Mouse (Mus musculus): ENCODE results near the gene Slc25a17.
A peak's percentile ranks its signal among the peaks of the same experiment; 100 is the strongest.

Slc25a17 gene

DNA sequence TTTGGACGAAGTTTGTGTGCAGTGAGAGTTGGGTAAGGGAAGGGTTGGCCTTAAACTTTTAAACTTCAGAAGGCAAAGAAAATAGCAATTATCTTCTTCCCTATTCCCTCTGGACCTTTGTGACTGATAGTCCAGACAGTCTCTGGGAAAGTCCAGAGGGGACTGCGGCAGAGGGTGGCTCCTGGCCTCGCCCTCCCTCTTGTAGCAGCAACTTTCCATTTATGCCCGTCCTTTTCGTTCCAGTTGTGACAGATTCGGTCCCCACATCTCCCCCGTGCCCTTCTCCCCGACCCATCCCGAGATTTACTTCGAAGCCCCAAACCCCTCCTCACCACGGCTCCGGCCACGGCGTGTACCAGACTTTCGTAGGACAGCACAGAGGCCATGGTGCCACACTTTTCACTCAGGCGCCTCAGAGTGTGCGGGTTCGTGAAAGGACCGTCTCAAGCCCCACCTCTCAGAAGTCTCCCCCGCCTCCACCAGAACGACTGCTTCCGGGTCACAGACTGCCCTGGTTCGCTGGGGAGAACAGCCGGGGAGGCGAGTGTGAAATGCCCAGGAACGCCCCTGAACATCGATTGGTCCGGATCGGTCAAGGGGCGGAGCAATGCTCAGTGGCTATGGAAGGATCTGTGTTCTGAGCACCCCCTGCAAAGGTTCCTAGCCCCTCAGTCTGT is at the start of gene Slc25a17:
Gene Slc25a17 (minus strand): TSS at position 468 of the 677 bp plus-strand sequence.
- peak; percentile 97 for DNase-seq

DNA sequence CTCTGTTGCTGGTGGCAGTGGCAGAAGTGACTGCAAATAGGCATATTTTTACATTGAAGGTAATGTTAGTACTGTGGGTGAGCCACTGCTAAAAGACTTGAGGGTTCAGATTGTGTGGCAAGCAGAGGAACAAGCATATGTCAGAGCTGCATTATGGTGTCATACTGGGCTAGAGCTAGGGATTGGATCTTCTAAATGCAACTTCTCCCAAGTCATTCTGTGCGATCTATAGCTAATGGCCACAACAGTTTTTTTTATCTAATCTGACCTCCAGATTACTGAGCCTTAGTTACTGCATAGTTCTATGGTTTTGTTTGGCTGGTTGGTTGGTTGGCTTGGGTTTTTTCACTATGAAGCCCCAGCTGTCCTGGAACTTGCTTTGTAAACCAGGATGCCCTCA is 47.6 kb upstream of the Slc25a17 start, which contains the start of gene Dnajb7:
Gene Dnajb7 (minus strand): TSS at position 101 of the 400 bp plus-strand sequence.
- no peak for DNase-seq

GRCm38 (mm10) chr15:81405008-81405407 is 44.4 kb upstream of the Slc25a17 start:
- no peak for DNase-seq

- DNase-seq = peak; percentile 98
Observed at GRCm38 (mm10) chr15:81399638-81400315, 39.2 kb upstream of the Slc25a17 start, which contains the start of the genes St13 and Xpnpep3. TSS of gene St13 (minus strand) at chr15:81400077. TSS of gene Xpnpep3 (plus strand) at chr15:81400138.

GRCm38 (mm10) chr15:81399297-81399637 is 38.7 kb upstream of the Slc25a17 start:
- no peak for DNase-seq

GRCm38 (mm10) chr15:81398189-81398588 is 37.6 kb upstream of the Slc25a17 start:
- DNase-seq = no peak

GRCm38 (mm10) chr15:81394211-81394915 is 33.8 kb upstream of the Slc25a17 start:
- no peak for DNase-seq

GRCm38 (mm10) chr15:81392997-81393396 is 32.4 kb upstream of the Slc25a17 start:
- peak; percentile 53 for DNase-seq

DNA sequence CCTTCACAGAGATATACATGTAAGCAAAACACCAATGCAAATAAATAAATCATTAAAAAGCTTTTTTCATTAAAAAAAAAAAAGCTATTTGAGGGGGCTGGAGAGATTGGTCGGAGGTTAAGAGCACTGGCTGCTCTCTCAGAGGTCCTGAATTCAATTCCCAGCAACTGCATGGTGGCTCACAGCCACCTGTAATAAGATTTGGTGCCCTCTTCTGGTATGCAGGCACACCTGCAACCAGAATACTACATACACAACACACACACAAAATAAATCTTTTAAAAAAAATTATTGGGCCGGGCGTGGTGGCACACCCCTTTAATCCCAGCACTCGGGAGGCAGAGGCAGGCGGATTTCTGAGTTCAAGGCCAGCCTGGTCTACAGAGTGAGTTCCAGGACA is 25.7 kb upstream of the Slc25a17 start:
- DNase-seq = no peak

- DNase-seq = no peak
Observed at GRCm38 (mm10) chr15:81378845-81379244, 18.2 kb upstream of the Slc25a17 start.

GRCm38 (mm10) chr15:81374621-81375020 is 14.0 kb upstream of the Slc25a17 start:
- no peak for DNase-seq

GRCm38 (mm10) chr15:81370356-81370755 is 9.7 kb upstream of the Slc25a17 start:
- no peak for DNase-seq

DNA sequence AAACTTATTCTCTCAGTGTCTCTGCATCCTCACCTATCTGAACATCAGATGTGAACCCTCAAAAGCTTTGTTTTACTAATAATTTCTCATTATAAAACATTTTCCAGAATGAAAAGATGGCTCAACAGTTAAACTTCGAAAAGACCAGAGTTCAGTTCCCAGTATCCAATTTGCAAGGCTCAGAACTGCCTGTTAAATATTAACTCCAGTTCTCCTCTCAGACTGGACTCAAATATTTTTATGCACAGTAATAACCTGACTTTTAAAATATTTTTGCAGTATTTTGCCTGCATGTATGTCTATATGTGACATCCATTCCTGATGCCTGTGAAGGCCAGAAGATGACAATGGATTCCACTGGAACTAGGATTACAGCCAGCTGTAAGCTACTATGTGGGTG is 8.0 kb upstream of the Slc25a17 start:
- DNase-seq = no peak

DNA sequence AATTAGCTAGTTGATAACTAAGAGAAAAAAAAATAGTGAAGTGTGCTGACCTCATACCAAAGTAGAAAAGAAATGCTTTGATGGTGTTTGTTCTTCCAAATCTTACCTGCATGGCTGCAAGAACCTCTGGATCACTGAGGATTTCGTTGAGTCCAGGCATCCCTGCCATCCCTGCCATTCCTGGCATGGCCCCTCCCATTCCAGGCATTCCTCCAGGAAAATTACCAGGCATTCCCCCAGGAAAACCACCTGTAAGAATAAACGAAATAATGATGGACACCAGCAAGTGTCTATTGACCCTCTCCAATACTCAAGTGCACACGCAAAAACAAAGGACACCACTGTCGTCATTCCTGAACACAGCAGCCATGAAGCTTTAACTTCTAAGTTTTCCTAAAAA is 5.6 kb upstream of the Slc25a17 start:
- no peak for DNase-seq

- DNase-seq = no peak
Observed at GRCm38 (mm10) chr15:81365246-81365645, 4.6 kb upstream of the Slc25a17 start.

- DNase-seq = no peak
Observed at GRCm38 (mm10) chr15:81364271-81364670, 3.7 kb upstream of the Slc25a17 start.

DNA sequence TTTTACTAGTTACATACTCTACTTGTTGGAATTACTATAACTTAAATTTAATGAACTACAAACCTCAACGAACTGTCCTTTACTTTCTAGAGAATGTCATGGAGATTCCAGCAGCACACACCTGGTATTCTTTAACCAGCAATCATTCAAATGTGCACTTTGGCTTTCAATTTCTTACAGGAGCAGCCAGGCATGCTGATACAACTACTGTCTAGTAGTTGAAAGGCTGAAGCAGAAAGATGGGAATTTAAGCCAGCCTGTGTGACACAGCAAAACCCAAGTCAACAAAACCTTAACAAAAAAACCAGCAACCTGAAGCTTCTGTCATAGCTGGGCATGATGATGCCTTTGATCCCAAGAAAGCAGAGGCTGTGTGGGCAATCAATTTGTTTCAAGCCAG is 1.9 kb upstream of the Slc25a17 start:
- DNase-seq = no peak

DNA sequence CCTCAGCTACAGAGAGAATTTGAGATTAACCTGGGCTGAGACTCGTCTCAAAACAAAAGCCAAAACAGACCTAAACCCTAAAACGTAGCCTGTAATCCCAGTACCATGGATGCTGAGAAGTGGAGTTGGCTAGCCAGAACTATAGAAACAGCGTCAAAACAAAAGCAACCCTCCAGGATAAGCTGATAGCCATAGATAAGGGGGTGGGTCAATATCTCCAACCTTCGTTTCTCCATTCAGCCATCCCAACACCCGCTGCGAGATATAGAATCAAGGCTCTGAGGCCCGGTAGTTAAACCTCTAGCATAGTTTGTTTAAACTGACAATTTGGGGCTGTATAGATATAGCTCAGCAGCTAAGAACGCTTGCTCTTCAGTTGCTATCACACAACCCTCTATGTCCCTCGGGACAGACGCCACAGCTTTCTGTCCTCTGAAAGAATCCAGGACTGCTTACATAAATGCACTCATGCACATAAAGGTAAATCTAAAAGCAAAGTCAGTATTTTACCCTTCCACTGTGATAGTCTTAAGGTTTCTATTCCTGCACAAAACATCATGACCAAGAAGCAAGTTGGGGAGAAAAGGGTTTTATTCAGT is 904 bp upstream of the Slc25a17 start:
- no peak for DNase-seq

- no peak for DNase-seq
Observed at GRCm38 (mm10) chr15:81361022-81361404, 401 bp upstream of the Slc25a17 start.

DNA sequence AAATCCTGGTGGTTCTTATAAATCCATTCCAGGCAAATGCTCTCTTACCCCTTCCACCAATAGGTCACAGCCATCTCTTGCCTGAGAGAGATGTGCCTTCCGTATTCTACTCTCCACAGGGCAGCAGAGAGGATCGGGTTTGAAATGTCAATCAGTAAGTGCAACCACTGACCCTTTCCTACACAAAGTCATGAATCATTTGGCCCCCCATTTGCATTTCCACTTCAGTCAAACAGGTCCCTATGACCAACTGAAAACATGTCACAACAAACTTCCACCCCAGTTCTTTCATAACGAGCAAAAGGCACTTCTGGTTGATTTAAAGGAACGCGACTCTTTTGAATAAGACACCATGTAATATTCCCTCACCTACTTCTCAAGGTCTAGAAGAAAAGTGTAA is 1.2 kb downstream of the Slc25a17 start:
- no peak for DNase-seq

DNA sequence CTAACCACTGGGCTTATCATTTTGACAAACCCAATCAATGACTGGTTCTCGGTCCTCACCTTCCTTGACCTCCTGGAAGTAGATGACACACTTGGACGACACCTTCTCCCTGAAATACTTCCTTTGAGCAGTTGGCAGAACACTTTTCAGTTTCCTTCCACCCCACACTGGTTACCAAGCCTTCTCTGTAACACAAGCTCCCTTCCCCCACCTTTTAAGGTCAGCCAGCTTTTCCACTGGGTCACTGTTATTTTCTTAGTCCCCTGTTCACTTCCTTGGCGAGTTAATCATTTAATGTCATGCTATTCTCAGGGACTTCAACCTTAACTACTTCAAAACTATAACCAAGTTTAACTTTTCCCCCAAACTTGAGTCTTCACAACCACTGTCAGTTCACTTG is 1.7 kb downstream of the Slc25a17 start:
- DNase-seq = no peak

DNA sequence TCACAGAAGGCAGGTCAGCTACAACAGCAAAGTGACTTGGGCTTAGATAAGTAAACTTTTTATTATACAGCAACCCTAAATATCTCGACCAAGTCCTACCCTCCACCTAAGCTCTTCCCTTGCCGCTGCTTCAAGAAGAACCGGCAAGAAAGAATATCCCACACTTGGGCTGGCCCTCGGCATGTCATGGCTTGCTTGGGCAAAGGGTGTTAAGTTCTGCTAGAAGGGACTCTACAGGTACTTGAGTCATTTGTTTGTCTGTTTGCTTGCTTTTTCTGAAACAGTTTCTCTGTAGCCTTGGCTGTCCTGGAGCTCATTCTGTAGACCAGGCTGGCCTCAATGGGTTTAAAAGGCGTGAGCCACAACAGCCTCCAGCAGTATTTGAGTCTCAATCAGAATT is 3.7 kb downstream of the Slc25a17 start:
- DNase-seq = no peak

DNA sequence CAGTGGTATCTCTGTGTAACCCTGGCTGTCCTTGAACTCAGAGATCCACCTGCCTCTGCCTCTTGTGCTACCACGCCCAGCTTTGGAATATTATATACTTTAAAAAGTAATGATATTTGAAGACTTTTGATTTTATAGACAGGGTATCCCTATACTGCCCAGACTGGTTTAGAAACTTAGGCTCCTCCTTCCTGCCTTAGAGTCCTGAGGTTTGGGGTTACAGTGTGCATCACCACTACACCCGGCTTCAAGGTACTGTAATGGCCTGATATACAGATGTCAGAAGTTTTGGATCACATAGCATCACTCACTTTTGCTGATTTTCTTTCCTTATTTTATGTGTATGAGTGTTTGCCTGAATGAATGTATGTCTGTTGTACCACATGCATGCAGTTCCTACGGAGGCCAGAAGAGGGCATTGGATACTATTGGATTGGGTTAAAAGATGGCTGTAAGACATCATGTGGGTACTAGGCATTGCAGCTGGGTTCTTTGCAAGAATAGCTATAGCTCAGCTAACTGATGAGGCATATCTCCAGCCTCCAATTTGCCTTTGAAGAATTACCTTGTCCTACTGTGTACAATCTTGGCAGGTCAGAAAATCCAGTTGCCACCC is 5.4 kb downstream of the Slc25a17 start:
- DNase-seq = peak; percentile 74

Data from thymus, postnatal 14 days (tissue).